Mouse (Mus musculus) forebrain, embryonic 10.5 days (tissue): ENCODE results near the gene Zfp866. TPM values are rescaled to one million over a fixed set of nuclear protein-coding genes. Genes with fewer than 3 reads are reported as not detected.
A peak's percentile ranks its signal among the peaks of the same experiment; 100 is the strongest.

Experiments used
- DNase-seq: peaks from one replicate; pipeline ENCODE4 v3.0.0-alpha.2; 2017; ENCODE audit warnings: low spot score; ENCODE audit errors: extremely low spot score
- H3K27ac ChIP-seq: fragments of 300-500 bp; sonication (generic); 2 replicates; pipeline ENCODE4 v1.5.1; 2016; ENCODE audit warnings: mild to moderate bottlenecking
- H3K27me3 ChIP-seq: fragments of 300-500 bp; sonication (generic); 2 replicates; pipeline ENCODE4 v1.6.1; 2016; ENCODE audit warnings: mild to moderate bottlenecking; ENCODE audit not compliant: poor library complexity, severe bottlenecking
- H3K36me3 ChIP-seq: fragments of 300-500 bp; sonication (generic); replicated peaks from 2 replicates; pipeline ENCODE4 v1.6.1; 2016; ENCODE audit warnings: mild to moderate bottlenecking, moderate library complexity
- H3K4me1 ChIP-seq: fragments of 300-500 bp; sonication (generic); 2 replicates; pipeline ENCODE4 v1.6.1; 2016
- H3K4me3 ChIP-seq: fragments of 300-500 bp; sonication (generic); 2 replicates; pipeline ENCODE4 v1.5.1; 2016; ENCODE audit warnings: mild to moderate bottlenecking, moderate library complexity
- H3K9me3 ChIP-seq: fragments of 300-500 bp; sonication (generic); 2 replicates; pipeline ENCODE4 v1.6.1; 2016; ENCODE audit warnings: mild to moderate bottlenecking, moderate library complexity
- WGBS: fragments of 180-500 bp; shearing (Covaris S2); methylation state at CpG from one replicate; pipeline ENCODE4 v1.1.7; 2016; 5-methylcytosine and 5-hydroxymethylcytosine counted together
- polyA plus RNA-seq: library from polyadenylated mRNA; unstranded; fragments of >200 nt; fragmentation: Nextera tagmentation; extraction: Ambion mirVana; gene quantifications from 2 replicates; pipeline ENCODE4 v1.2.1, GENCODE M21; 2016

The Zfp866 gene
- polyA plus RNA-seq = 33.0 and 34.8 TPM in 2 replicates

- peaks cover 33% of the 10 kb centered on the region for H3K36me3 ChIP-seq
- H3K4me1 ChIP-seq = peaks cover 28% of the 10 kb centered on the region
- under 1% methylated on average over 38 of the region's 38 CpGs for WGBS
- peak within 1 kb of the TSS; percentile 97 for H3K27ac ChIP-seq
- no peaks in the 10 kb centered on the region for H3K27me3 ChIP-seq
- peak within 1 kb of the TSS; percentile 87 for H3K4me3 ChIP-seq
- no peaks in the 10 kb centered on the region for H3K9me3 ChIP-seq
- DNase-seq = peak; percentile 92
Measured at GRCm38 (mm10) chr8:69790773-69791367, at the start of gene Zfp866, which contains the start of gene Atp13a1. Gene Zfp866 (minus strand): TSS chr8:69791178. Gene Atp13a1 (plus strand): TSS chr8:69791163.

- no peaks in the 10 kb centered on the region for H3K9me3 ChIP-seq
- H3K27ac ChIP-seq = no peak overlapping the region
- 80% methylated on average over 8 of the region's 8 CpGs for WGBS
- DNase-seq = no peak
- peaks cover 55% of the 10 kb centered on the region for H3K36me3 ChIP-seq
- no peaks in the 10 kb centered on the region for H3K27me3 ChIP-seq
- H3K4me3 ChIP-seq = no peak overlapping the region
- peaks cover 22% of the 10 kb centered on the region for H3K4me1 ChIP-seq
Measured at GRCm38 (mm10) chr8:69837057-69837682, 46.2 kb upstream of the Zfp866 start.

- WGBS = under 1% methylated on average over 38 of the region's 38 CpGs
- Histone ChIP-seq H3K36me3 (peaks cover 47% of the 10 kb centered on the region), H3K27ac (peak within 1 kb of the TSS; percentile 91), H3K27me3 (no peaks in the 10 kb centered on the region), H3K9me3 (no peaks in the 10 kb centered on the region), H3K4me1 (peaks cover 32% of the 10 kb centered on the region), H3K4me3 (peak within 1 kb of the TSS; percentile 77)
- peak; percentile 96 for DNase-seq
Measured at GRCm38 (mm10) chr8:69832298-69832853, 41.4 kb upstream of the Zfp866 start, which contains the start of gene Pbx4. Gene Pbx4 (plus strand): TSS chr8:69832491.

GRCm38 (mm10) chr8:69826371-69826770 lies 35.4 kb upstream of the Zfp866 start:
- WGBS = 96% methylated on average over 12 of the region's 12 CpGs
- peaks cover 12% of the 10 kb centered on the region; the same call in 1 of the 2 replicates for H3K27me3 ChIP-seq
- H3K4me1 ChIP-seq = peaks cover 45% of the 10 kb centered on the region
- H3K27ac ChIP-seq = 0 out of 2 replicates have a peak overlapping the region, but pooled peaks have one; percentile 5
- no peak overlapping the region for H3K4me3 ChIP-seq
- H3K9me3 ChIP-seq = no peaks in the 10 kb centered on the region
- peaks cover 70% of the 10 kb centered on the region for H3K36me3 ChIP-seq
- DNase-seq = no peak

GRCm38 (mm10) chr8:69822386-69823191 lies 31.6 kb upstream of the Zfp866 start, which contains the start of gene Lpar2:
Gene Lpar2 (plus strand): TSS chr8:69822429.
- Histone ChIP-seq H3K4me3 (peak within 1 kb of the TSS; percentile 58), H3K27me3 (peaks cover 26% of the 10 kb centered on the region), H3K27ac (peak within 1 kb of the TSS; percentile 86), H3K36me3 (peaks cover 62% of the 10 kb centered on the region), H3K4me1 (peaks cover 45% of the 10 kb centered on the region), H3K9me3 (no peaks in the 10 kb centered on the region)
- DNase-seq = peak; percentile 70
- WGBS = under 1% methylated on average over 29 of the region's 35 CpGs

- H3K27me3 ChIP-seq = peaks cover 26% of the 10 kb centered on the region
- whole genome bisulfite sequencing = 0% methylated on average over 15 of the region's 22 CpGs
- H3K36me3 ChIP-seq = peaks cover 62% of the 10 kb centered on the region
- H3K4me3 ChIP-seq = peak overlapping the region; percentile 58
- peaks cover 45% of the 10 kb centered on the region for H3K4me1 ChIP-seq
- H3K27ac ChIP-seq = peak overlapping the region; percentile 86
- no peaks in the 10 kb centered on the region for H3K9me3 ChIP-seq
- peak; percentile 84 for DNase-seq
Measured at GRCm38 (mm10) chr8:69821971-69822385, 31.0 kb upstream of the Zfp866 start.

GRCm38 (mm10) chr8:69820466-69820865 lies 29.5 kb upstream of the Zfp866 start:
- DNase-seq = no peak
- Histone ChIP-seq H3K36me3 (peaks cover 61% of the 10 kb centered on the region), H3K27me3 (peaks cover 26% of the 10 kb centered on the region), H3K4me3 (no peak overlapping the region), H3K27ac (no peak overlapping the region), H3K4me1 (peaks cover 52% of the 10 kb centered on the region), H3K9me3 (no peaks in the 10 kb centered on the region)
- WGBS = 86% methylated on average over 9 of the region's 9 CpGs

- Histone ChIP-seq H3K4me3 (no peak overlapping the region), H3K36me3 (peaks cover 76% of the 10 kb centered on the region), H3K4me1 (peaks cover 9% of the 10 kb centered on the region; the same call in 1 of the 2 replicates), H3K27me3 (peaks cover 4% of the 10 kb centered on the region), H3K27ac (no peak overlapping the region), H3K9me3 (no peaks in the 10 kb centered on the region)
- 97% methylated on average over 4 of the region's 4 CpGs for WGBS
- DNase-seq = no peak
Measured at GRCm38 (mm10) chr8:69815396-69815795, 24.4 kb upstream of the Zfp866 start.

GRCm38 (mm10) chr8:69814881-69815280 lies 23.9 kb upstream of the Zfp866 start:
- Histone ChIP-seq H3K4me3 (no peak overlapping the region), H3K27me3 (no peaks in the 10 kb centered on the region), H3K36me3 (peaks cover 75% of the 10 kb centered on the region), H3K27ac (no peak overlapping the region), H3K9me3 (no peaks in the 10 kb centered on the region), H3K4me1 (peaks cover 9% of the 10 kb centered on the region; the same call in 1 of the 2 replicates)
- WGBS = 81% methylated on average over 2 of the region's 2 CpGs
- no peak for DNase-seq

- Histone ChIP-seq H3K36me3 (peaks cover 76% of the 10 kb centered on the region), H3K4me3 (peak overlapping the region; percentile 55; the same call in 1 of the 2 replicates), H3K27ac (no peak overlapping the region), H3K9me3 (no peaks in the 10 kb centered on the region), H3K4me1 (peaks cover 18% of the 10 kb centered on the region), H3K27me3 (no peaks in the 10 kb centered on the region)
- DNase-seq = no peak
- whole genome bisulfite sequencing = 69% methylated on average over 3 of the region's 3 CpGs
Measured at GRCm38 (mm10) chr8:69809820-69810219, 18.8 kb upstream of the Zfp866 start.

- Histone ChIP-seq H3K9me3 (no peaks in the 10 kb centered on the region), H3K27ac (peak overlapping the region; percentile 70), H3K36me3 (peaks cover 75% of the 10 kb centered on the region), H3K4me1 (peaks cover 18% of the 10 kb centered on the region), H3K27me3 (no peaks in the 10 kb centered on the region), H3K4me3 (peak overlapping the region; percentile 55)
- 5% methylated on average over 23 of the region's 23 CpGs for WGBS
- no peak for DNase-seq
Measured at GRCm38 (mm10) chr8:69808864-69809403, 18.0 kb upstream of the Zfp866 start.
